Mouse (Mus musculus) adrenal gland, postnatal 10 days (tissue): ENCODE measurements around the gene Treml1. TPM values are rescaled to one million over a fixed set of nuclear protein-coding genes. Genes with fewer than 3 reads are reported as not detected.
A peak's percentile ranks its signal among the peaks of the same experiment; 100 is the strongest.

Experiments
- DNase-seq: peaks from one replicate; pipeline ENCODE4 v3.0.0; 2021; ENCODE audit warnings: mixed read lengths
- total RNA-seq, 2 experiments: library from RNA; stranded (reverse); gene quantifications; 2 replicates each; pipeline ENCODE4 v1.2.3; 2021

Treml1 gene
- total RNA-seq, 2 experiments from 2014 or later = 0.48 TPM

DNA sequence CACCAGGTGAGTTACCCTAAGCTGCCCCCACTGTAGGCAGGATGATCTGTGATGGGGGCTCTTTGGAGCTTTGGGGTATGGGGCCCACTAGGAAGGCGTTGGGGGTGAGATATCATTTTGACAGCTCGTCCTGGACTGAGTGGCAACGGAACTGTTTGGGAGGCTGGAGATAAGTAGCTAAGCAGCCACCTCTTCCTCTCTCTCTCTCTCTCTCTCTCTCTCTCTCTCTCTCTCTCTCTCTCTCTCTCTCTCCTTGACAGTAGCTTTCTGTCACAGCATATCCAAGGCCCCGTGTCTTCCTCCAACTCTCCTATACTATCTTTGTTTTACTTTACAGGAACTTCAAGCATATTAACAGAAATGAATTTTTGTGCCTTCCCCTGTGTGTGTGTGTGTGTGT, 746 bp downstream of the Treml1 start:
- no peak for DNase-seq

DNA sequence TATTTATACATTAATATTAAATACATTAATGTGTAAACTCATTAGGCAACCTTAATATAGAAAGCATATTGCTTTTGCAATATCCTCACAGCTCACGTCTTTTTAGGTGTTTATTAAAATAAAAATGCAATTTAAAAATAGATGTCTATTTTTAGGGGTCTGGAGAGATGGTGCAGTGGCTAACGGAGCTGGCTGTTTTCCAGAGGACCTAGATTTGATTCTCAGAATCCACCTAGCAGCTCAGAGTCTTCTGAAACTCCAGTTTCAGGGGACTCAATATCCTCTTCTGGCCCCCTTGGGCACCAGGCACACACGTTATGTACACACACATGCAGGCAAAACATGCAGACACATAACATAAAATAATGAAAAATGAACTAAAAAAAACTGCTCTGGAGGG, 2.6 kb downstream of the Treml1 start:
- no peak for DNase-seq

DNA sequence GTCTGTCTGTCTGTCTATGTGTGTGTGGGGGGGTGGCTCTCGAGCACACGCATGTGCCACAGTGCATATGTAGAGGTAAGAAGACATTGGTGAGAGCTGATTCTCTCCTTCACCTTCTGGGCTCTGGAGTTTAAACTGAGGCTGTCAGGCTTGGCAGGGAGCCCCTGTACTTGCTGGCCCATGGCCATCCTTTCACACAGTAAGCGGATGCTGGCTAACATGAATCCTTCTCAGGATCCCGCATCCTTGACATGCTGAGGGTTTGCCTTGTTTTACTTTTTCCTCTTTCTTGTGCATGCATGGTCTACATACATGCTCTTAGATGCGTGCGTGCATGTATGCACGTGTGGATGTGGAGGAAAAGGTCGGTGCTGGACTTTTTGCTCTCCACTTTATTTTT, 3.2 kb downstream of the Treml1 start:
- DNase-seq = peak; percentile 67

DNA sequence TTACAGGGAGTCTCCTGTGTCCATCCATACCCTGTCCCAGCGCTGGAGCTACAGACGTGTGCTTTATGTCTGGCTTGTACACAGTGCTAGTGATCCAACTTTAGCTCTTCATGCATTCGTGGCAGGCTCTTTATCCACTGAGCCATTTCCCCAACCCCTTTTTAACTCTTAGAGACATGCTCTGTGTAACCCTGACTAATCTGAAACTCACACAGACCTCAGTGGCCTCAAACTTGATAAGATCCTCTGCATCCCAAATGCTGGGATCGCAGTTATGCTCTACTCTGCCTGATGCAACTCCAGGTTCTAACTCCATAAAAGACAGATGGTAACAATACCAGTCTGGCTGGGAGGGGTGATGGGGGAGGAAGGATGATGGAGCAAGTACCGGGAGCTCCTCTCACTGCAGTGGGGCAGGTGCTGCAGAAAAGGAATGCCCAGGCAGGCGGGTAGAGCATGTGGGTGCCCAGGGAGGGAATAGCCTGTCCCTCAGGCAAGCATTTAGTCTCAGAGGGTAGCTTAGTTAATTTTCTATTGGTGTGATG, 3.8 kb downstream of the Treml1 start:
- no peak for DNase-seq

DNA sequence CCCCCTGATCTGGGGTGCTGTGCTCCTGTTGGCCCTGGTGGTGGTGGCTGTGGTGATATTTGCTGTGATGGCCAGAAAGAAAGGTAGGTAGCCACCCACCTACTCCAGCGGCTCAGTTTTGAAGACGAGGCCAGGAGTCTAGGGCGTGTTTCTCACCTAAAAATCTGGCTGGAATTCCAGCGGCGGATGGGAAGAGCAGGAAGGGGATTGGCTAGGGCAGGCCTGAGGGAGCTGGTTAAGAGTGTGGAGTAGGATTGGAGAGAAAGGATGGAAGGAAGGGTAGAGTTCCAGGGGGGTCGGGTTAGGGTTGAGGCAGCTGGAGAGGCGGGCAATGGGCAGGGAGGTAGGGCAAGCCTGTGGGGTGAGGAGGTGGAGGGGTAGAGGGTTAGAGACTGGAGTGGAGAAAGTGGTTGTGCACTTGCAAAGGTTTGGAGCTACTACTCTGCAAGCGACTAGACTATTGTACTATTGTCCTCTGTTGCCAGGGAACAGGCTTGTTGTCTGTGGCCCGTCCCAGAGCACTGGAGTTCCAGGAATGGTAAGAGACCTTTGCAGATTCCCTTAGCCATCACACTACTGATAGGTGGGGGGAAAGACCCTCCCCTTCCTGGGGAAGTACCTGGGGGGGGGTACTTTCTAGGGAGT, 5.9 kb downstream of the Treml1 start:
- no peak for DNase-seq

DNA sequence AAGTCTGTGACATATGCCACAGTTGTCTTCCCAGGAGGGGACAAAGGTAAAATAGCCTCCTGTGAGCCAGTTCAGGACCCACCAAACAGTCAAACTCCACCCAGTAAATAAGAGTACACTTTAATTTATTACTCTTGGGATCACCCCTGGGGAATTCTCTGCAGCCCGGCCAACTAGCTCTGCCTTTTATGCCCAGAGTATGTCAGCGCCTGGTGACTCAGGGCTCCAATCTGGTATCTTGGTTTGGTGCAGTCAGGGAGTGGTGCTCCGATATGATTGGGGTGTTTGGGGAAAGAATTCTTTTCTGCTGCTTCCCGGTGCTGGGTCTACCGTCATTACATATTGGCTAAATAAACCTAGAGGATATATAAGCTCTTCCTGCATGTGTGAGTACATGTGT, 7.1 kb downstream of the Treml1 start:
- DNase-seq = no peak

DNA sequence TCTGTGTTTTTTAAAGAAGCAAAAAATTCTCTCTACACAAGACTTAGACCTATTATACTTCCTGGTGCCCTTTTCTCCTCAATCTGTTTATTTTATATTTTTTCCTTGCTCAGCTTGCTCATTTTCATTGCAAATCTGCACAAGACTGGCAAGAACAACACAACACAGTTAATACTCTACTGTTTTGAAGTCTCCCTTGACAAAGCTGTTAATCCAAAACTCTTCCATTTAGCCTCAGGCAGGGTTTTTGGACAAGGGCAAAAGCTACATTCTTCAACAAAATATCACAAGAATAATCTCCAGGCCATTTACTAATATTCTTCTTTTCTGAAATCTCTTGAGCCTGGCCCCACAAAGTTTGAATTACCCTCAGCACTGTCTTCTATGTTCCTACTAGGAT, 11.9 kb downstream of the Treml1 start:
- DNase-seq = no peak

DNA sequence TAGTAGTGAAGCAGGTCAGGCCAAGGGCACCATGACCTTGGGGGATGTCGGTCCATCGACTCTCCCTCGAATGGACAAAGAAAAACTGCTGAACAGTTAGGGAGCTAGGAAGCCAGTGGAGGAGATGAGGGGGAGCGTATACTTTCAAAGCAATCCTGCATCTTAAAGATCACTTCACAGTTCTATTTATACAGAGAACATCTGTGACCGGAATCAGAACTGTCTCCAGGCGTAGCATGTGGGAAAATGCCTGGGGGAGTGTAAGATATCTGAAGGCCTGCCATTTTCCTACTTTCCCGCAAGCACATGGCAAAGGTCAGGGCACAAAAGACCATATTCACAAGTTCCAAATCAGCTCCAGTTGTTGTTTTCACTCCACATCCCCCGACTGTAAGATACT, 13.3 kb downstream of the Treml1 start:
- DNase-seq = no peak

DNA sequence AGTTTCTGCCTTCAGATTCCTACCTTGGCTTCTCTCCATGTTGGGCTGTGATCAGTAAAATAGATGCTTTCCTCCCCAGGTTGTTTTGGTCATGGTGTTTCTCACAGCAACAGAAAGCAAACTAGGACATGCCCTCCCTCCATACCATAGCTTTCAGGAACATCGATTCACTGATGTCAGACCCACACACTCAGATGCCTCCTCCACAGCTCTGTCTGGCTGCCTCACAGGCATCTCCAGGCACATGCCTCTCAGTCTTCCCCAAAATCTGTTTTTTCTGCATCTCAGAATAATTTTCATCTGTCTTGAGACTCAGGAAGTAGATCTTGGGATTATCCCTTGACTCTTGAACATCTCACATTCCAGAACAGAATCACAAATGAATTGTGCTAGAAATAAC, 16.4 kb downstream of the Treml1 start:
- DNase-seq = no peak

DNA sequence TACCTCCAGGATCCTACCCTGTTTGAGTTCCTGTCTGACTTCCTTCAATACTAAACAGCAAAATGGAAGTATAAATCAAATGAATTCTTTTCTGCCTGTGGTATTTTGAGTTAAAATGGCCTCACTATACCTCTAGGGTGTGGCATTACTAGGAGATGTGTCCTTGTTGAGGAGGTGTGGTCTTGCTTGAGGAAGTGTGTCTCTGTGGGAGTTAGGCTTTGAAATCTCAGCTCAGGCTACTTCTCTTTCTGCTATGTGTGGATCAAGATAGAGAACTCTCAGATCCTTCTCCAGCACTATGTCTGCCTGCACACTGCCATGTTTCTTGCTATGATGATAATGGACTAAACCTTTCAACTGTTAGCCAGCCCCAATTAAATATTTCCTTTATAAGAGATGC, 19.3 kb downstream of the Treml1 start:
- DNase-seq = no peak

DNA sequence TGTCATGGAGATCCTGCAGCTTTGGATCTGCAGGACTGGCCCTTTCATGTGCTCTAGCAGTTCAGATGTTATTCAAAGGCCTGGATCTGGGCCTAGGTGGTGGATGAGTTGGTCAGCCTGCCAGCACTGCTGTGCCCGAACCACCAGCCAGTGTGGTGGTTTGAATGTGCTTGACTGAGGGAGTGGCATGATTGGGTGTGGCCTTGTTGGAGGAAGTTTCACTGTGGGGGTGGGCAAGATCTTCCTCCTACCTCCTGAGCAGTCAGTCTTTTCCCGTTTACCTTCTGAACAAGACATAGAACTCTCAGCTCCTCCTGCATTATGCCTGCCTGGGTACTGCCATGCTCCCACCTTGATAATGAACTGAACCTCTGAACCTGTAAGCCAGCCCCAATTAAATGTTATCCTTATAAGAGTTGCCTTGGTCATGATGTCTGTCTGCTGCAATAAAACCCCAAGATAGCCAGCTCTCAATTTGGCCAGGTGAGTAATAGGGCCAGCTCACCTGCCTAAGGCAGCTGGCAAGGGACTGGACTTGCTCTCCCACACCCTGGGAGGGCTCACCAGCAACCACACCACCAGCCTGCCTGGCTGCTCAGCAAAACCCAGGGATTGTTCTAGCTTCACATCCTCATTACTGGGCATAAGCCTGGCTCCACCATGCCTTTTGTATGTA, 26.2 kb downstream of the Treml1 start:
- no peak for DNase-seq

DNA sequence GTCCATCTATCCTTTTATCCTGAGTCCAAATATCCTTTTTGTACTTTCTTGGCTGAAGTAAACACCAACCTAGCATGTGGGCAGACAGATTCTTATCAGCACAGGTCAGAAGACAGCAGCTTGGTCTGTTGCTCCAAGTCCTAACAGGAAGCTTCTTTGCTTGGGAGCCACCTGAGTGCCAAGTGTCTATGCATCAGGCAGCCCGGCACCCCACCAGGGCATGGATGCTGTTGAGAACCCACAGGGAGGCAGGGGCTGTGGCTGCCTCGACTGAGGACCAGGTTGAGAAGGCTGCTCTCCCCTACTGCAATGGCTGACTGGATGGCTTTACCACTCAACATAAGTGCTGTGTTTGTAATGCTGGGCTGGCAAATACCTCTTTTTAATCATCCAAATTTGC, 28.9 kb downstream of the Treml1 start:
- no peak for DNase-seq

DNA sequence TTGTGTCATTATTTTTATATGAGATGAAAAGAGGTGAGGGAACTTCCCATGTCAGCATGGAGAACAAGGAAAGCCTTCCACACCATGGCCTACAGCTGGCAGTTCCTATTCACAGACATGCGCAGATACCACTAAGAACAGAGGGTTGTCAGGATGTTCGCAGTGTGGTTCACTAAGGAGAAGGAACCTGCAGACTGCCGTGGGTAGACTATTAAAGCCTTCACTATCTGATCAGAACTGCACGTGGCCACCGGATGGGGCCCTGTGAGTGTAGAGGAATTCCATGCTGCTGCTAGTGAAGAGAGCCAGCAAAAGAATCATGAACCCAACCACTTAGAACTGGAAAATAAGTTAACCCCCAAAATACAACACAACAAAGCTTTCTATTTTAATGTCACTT, 29.7 kb downstream of the Treml1 start:
- DNase-seq = no peak

DNA sequence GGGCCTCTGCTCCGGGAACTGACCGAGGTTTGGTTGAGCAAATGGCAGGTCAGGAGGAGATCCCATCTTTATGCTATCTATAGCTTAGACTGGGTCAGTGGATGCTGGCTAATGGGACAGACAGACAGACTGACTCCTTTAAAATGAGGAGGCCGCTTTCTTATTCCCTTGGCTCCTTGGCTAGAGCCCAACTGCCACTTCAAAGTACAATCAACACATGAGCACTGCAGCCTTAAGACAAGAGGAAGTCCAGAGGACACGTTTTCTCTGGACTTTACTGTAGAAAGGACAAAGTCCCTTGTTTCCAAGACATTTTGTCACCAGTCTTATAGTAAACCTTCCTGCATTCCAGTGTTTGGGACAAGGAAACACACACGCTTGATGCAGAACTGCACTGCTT, 31.7 kb downstream of the Treml1 start:
- no peak for DNase-seq

DNA sequence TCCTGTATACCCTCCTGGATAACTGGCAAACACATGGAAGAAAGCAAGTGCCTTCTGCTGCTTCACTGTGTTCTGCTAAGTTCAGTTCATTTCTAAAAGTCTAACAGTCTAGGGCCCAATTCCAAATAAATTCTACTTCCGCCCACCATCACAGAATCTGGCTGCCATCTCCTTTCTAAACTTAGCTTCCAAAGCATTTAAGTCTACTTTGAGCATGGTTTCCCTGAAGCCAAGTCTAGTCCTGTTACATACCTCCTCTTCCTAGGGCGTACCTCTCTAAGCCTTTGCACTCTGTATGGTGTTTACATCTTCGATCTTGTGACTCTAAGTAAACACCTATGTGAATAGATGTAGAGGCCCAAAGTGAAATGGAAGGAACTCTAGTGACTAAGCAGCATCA, 32.9 kb downstream of the Treml1 start:
- DNase-seq = no peak

DNA sequence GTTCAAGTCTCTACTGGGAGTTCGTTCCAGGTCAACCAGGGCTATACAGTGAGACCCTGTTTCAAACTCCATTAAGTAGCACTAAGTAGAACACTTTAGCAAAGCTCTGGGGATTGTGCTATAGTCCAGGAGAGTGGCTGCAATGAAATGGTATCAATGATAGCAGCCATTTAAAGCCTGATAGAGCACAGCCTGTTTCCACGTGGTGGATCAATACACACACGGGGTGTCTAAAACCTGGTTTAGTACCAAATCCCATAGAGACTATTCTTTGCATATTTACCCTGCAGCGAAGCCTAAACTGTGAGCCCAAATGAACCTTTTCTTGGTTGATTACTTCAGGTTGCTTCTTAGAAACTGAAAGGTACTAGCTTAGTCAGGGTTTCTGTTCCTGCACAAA, 42.0 kb downstream of the Treml1 start:
- no peak for DNase-seq

DNA sequence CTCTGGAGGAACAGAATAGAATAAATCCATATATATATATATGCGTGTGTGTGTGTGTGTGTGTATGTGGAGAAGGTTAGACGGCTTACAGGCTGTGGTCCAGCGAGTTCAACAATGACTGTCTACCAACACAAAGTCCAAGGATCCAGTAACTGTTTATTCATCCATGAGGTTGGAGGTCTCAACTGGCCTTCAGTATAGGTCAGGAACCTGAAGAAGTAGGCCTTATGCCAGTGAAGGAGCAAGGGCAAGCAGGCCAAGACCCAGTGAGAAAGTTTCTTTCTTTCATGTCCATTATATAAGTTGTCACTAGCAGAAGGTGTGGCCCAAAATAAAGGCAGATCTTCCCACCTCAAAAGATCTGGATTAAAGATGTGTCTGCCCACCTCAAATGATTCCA, 43.0 kb downstream of the Treml1 start:
- DNase-seq = no peak

DNA sequence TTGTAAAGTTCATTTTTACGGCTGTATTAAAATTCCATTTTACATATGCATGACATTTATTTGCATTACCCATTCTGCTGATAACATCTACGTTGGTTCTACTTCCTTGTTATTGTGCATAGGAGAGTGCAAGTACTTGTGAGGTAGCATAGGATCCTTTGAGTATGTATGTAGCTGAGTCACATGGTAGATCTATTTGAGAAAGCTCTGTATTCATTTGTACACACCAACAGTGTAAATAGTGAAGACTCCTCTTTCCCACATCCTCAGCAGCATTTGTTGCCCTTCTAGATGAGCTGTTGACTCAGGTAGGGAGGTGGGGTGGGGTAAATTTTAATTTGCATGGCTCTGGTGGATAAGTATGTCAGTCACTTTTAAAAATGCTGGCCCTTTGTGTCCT, 44.1 kb downstream of the Treml1 start:
- DNase-seq = no peak

DNA sequence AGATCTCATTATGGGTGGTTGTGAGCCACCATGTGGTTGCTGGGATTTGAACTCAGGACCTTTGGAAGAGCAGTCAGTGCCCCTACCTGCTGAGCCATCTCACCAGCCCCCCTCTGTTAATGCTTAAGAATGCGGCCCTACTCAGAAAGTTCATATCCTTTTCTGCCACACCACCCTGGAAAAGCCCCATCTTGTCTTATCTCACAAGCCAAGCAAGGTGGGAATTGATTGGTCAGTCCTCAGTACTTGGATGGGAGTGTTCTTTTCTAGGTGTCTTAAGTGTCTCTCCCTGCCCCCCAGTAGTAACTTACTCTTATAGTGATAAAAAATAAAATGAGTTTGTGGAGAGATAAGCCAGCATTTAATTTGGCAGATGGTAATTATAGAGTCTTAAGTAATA, 45.0 kb downstream of the Treml1 start:
- no peak for DNase-seq

DNA sequence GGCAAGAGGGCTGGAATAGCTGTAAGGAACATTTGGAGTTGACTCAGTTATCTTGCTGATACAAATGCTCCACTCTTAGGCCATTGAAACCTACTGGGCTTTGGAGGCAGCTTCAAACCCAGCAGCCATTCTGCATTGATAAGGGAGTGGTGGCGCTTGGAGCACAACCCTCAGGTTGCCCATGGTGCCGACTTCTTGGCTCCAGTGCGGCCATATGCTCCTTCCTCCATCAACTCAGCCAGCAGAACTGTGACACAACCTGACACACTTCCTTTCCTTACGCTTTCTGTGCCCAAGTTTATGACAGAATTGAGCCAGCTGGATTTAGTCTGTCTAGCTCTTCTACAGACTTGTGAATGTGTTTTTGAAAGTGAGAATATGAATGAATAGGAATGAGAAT, 47.4 kb downstream of the Treml1 start:
- DNase-seq = no peak

DNA sequence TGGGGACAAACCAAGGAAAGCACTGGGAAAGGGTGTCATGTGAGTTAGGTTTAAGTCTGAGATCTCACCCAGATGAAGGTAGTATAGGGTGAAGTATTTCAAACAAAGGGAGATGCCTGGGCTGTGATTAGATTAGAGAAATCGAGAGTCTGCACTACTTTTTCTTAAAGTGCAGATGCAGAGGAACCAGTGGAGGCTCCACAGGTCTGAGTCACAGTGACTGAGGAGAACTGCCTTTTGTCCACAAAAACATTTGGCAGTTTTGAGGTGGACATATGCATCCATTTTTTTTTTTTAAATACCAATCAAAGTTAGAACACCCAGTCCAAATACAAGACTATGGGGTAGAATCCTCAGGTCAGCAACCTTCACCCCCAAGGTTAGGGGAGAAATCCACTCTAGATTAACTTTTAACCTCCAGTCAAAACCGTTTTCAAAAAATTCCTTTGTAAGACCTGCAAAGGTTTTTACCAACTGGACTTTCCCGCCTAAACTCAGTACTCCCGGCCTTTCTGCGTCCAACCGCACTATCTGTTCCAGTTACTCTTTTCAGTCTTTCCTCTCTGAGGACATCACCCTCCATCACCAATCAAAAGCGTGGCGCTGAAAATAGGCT, 48.3 kb downstream of the Treml1 start:
- no peak for DNase-seq

DNA sequence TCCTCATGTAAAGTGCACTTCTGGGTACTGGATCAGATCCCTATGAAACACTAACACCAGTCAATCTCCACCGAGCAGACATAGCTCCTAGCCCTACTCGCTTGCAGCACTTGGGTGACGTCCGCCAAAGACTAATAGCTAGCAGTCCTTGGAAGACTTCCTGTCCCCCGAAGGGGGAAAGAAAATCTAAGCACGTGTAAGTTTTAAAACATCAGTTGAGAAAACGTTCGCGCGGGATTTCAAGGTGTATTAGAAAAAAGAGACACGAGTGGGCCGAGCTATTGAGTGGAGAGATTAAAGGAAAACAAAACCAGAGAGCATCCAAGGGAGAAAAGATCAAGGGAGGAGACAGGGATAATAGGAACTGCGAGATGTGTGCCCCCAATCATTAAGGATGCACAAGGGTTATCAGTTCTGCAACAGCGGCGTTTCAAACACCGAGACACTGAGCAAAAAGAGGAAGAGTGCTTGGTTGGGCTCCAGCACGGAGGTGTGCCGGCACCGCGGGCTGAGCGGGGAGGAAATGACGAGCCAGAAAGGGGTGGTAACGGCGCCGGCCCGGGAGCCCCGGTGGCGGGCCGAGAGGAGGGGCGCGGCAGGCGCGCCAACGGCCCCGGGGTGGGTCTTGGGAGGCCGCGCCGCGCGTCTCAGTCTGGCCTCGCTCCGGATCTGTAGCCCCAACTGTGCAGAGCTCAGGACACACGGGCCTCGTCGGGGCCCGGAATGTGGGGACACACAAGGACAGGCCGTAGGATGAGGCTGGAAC, 49.0 kb downstream of the Treml1 start:
- DNase-seq = peak; percentile 84
